Mouse (Mus musculus) MEL (cell line): ENCODE data around the gene Tcf7l2. TPM values are rescaled to one million over a fixed set of nuclear protein-coding genes. Genes with fewer than 3 reads are reported as not detected.

Experiments
- DNase-seq: peaks from one replicate; pipeline ENCODE4 v3.0.0; 2011; ENCODE audit warnings: low read depth, low spot score
- H3K27ac ChIP-seq: 2 replicates; pipeline ENCODE4 v1.5.1; 2012; ENCODE audit warnings: low read depth, mild to moderate bottlenecking, control low read depth, low read length, moderate library complexity; ENCODE audit not compliant: control insufficient read depth
- H3K27me3 ChIP-seq, 2 experiments: fragments of 150-350 bp in 1 of 2; sonication (generic) in 1 of 2; 2 replicates each; pipeline ENCODE4 v1.6.1; 2012; ENCODE audit warnings: low read length in 2 of 2, mild to moderate bottlenecking in 2 of 2, improper control_type of control experiment in 1 of 2, moderate library complexity in 1 of 2; ENCODE audit not compliant: insufficient read depth in 2 of 2, control insufficient read depth in 1 of 2
- H3K36me3 ChIP-seq, 2 experiments: 2 replicates each; pipeline ENCODE4 v1.6.1; 2012 to 2014; ENCODE audit warnings: low read length in 2 of 2, improper control_type of control experiment in 1 of 2, inconsistent platforms in 1 of 2, mild to moderate bottlenecking in 1 of 2; ENCODE audit not compliant: insufficient read depth in 2 of 2, control insufficient read depth in 1 of 2
- H3K4me1 ChIP-seq, 2 experiments: fragments of 150-350 bp in 1 of 2; sonication (generic) in 1 of 2; 2 replicates each; pipeline ENCODE4 v1.6.1; 2012; ENCODE audit warnings: low read length in 2 of 2, improper control_type of control experiment in 1 of 2, mild to moderate bottlenecking in 1 of 2; ENCODE audit not compliant: insufficient read depth in 2 of 2, control insufficient read depth in 1 of 2
- H3K4me3 ChIP-seq, 2 experiments: fragments of 150-350 bp in 1 of 2; sonication (generic) in 1 of 2; 2 replicates each; pipeline ENCODE4 v1.5.1; 2012; ENCODE audit warnings: low read depth in 2 of 2, low read length in 2 of 2, mild to moderate bottlenecking in 2 of 2, moderate library complexity in 2 of 2, control low read depth in 1 of 2, improper control_type of control experiment in 1 of 2; ENCODE audit not compliant: control insufficient read depth in 1 of 2, insufficient read depth in 1 of 2
- H3K79me2 ChIP-seq: 2 replicates; pipeline ENCODE4 v1.6.1; 2012; ENCODE audit warnings: mild to moderate bottlenecking, low read length, moderate library complexity; ENCODE audit not compliant: control insufficient read depth, poor library complexity, insufficient read depth
- H3K9ac ChIP-seq: 2 replicates; pipeline ENCODE4 v1.6.1; 2012; ENCODE audit warnings: low read depth, mild to moderate bottlenecking, control low read depth, low read length, moderate library complexity; ENCODE audit not compliant: control insufficient read depth, poor library complexity, severe bottlenecking
- H3K9me3 ChIP-seq: fragments of 150-350 bp; sonication (generic); replicated peaks from 2 replicates; pipeline ENCODE4 v1.6.1; 2012; ENCODE audit warnings: mild to moderate bottlenecking, low read length, improper control_type of control experiment, moderate library complexity; ENCODE audit not compliant: insufficient read depth
- BHLHE40 ChIP-seq: IDR thresholded peaks from 2 replicates; pipeline ENCODE4 v1.6.1; 2012; ENCODE audit warnings: low read depth, mild to moderate bottlenecking, inconsistent platforms, low read length, improper control_type of control experiment, borderline replicate concordance
- CHD2 ChIP-seq: IDR thresholded peaks from 2 replicates; pipeline ENCODE4 v1.6.1; 2011; ENCODE audit warnings: low read length, improper control_type of control experiment
- CTCF ChIP-seq, 3 experiments: IDR thresholded peaks in 2 of 3; conservative IDR thresholded peaks in 1 of 3; 2 replicates each; pipeline ENCODE4 v1.5.1; 2011 to 2012; ENCODE audit warnings: low read length in 3 of 3, low read depth in 2 of 3, mild to moderate bottlenecking in 2 of 3, improper control_type of control experiment in 1 of 3, inconsistent platforms in 1 of 3, mixed read lengths in 1 of 3, moderate library complexity in 1 of 3; ENCODE audit not compliant: control insufficient read depth in 1 of 3, insufficient read depth in 1 of 3, poor library complexity in 1 of 3, severe bottlenecking in 1 of 3
- ETS1 ChIP-seq: IDR thresholded peaks from 2 replicates; pipeline ENCODE4 v1.6.1; 2012; ENCODE audit warnings: low read depth, mild to moderate bottlenecking, inconsistent platforms, low read length, improper control_type of control experiment, moderate library complexity
- GATA1 ChIP-seq: IDR thresholded peaks from 2 replicates; pipeline ENCODE4 v1.6.1; 2011; ENCODE audit warnings: low read depth, low read length, improper control_type of control experiment
- HCFC1 ChIP-seq: IDR thresholded peaks from 2 replicates; pipeline ENCODE4 v1.6.1; 2012; ENCODE audit warnings: low read depth, mild to moderate bottlenecking, inconsistent platforms, low read length, improper control_type of control experiment, moderate library complexity
- JUND ChIP-seq: IDR thresholded peaks from 2 replicates; pipeline ENCODE4 v1.6.1; 2011; ENCODE audit warnings: low read depth, mild to moderate bottlenecking, improper control_type of control experiment, low read length
- KAT2A ChIP-seq: conservative IDR thresholded peaks from 2 replicates; pipeline ENCODE4 v1.6.1; 2012; ENCODE audit warnings: low read depth, low read length, improper control_type of control experiment, inconsistent platforms
- MAFK ChIP-seq: IDR thresholded peaks from 2 replicates; pipeline ENCODE4 v1.6.1; 2011; ENCODE audit warnings: low read depth, mild to moderate bottlenecking, low read length, improper control_type of control experiment, borderline replicate concordance
- MAX ChIP-seq: IDR thresholded peaks from 2 replicates; pipeline ENCODE4 v1.6.1; 2011; ENCODE audit warnings: low read length, improper control_type of control experiment
- MAZ ChIP-seq: IDR thresholded peaks from 2 replicates; pipeline ENCODE4 v1.6.1; 2012; ENCODE audit warnings: low read depth, mild to moderate bottlenecking, inconsistent platforms, low read length, improper control_type of control experiment
- MEF2A ChIP-seq: IDR thresholded peaks from 2 replicates; pipeline ENCODE4 v1.6.1; 2014; ENCODE audit warnings: low read depth, mild to moderate bottlenecking, inconsistent platforms, low read length, improper control_type of control experiment; ENCODE audit not compliant: poor library complexity, insufficient replicate concordance, severe bottlenecking; ENCODE audit errors: extremely low read depth
- MXI1 ChIP-seq: IDR thresholded peaks from 2 replicates; pipeline ENCODE4 v1.6.1; 2011; ENCODE audit warnings: mild to moderate bottlenecking, low read depth, low read length, improper control_type of control experiment
- MYB ChIP-seq: IDR thresholded peaks from 2 replicates; pipeline ENCODE4 v1.6.1; 2011; ENCODE audit warnings: mild to moderate bottlenecking, low read depth, low read length, improper control_type of control experiment
- MYC ChIP-seq: IDR thresholded peaks from 2 replicates; pipeline ENCODE4 v1.6.1; 2011; ENCODE audit warnings: low read depth, mild to moderate bottlenecking, low read length, improper control_type of control experiment, moderate library complexity
- NRF1 ChIP-seq: IDR thresholded peaks from 2 replicates; pipeline ENCODE4 v1.6.1; 2014; ENCODE audit warnings: low read depth, mild to moderate bottlenecking, inconsistent platforms, low read length, improper control_type of control experiment, moderate library complexity; ENCODE audit not compliant: poor library complexity, insufficient read depth, severe bottlenecking
- POLR2A ChIP-seq, 2 experiments: IDR thresholded peaks; 2 replicates each; pipeline ENCODE4 v1.6.1; 2011 to 2012; ENCODE audit warnings: low read length in 2 of 2, mild to moderate bottlenecking in 2 of 2, control low read depth in 1 of 2, improper control_type of control experiment in 1 of 2, low read depth in 1 of 2, moderate library complexity in 1 of 2; ENCODE audit not compliant: control insufficient read depth in 1 of 2, insufficient read depth in 1 of 2, poor library complexity in 1 of 2
- POLR2AphosphoS2 ChIP-seq: IDR thresholded peaks from 2 replicates; pipeline ENCODE4 v1.6.1; 2011; ENCODE audit warnings: low read length, improper control_type of control experiment
- POLR2AphosphoS5 ChIP-seq: IDR thresholded peaks from 2 replicates; pipeline ENCODE4 v1.6.1; 2012; ENCODE audit warnings: low read depth, borderline replicate concordance, mild to moderate bottlenecking, inconsistent platforms, low read length, moderate library complexity, mixed read lengths
- RAD21 ChIP-seq: IDR thresholded peaks from 2 replicates; pipeline ENCODE4 v1.6.1; 2011; ENCODE audit warnings: mild to moderate bottlenecking, low read depth, low read length, improper control_type of control experiment
- RCOR1 ChIP-seq: IDR thresholded peaks from 2 replicates; pipeline ENCODE4 v1.6.1; 2012; ENCODE audit warnings: low read depth, mild to moderate bottlenecking, inconsistent platforms, low read length, improper control_type of control experiment
- SMC3 ChIP-seq: IDR thresholded peaks from 2 replicates; pipeline ENCODE4 v1.6.1; 2011; ENCODE audit warnings: low read depth, low read length, improper control_type of control experiment
- TAL1 ChIP-seq: IDR thresholded peaks from 2 replicates; pipeline ENCODE4 v1.6.1; 2012; ENCODE audit warnings: mild to moderate bottlenecking, inconsistent platforms, low read length, moderate library complexity, mixed read lengths
- TBP ChIP-seq: IDR thresholded peaks from 2 replicates; pipeline ENCODE4 v1.8.0; 2011; ENCODE audit warnings: low read depth, low read length, improper control_type of control experiment
- TCF12 ChIP-seq: IDR thresholded peaks from 2 replicates; pipeline ENCODE4 v1.6.1; 2014; ENCODE audit warnings: low read depth, mild to moderate bottlenecking, inconsistent platforms, low read length, improper control_type of control experiment, moderate library complexity
- USF1 ChIP-seq: IDR thresholded peaks from 2 replicates; pipeline ENCODE4 v1.6.1; 2014; ENCODE audit warnings: low read depth, mild to moderate bottlenecking, inconsistent platforms, low read length, improper control_type of control experiment, moderate library complexity
- ZC3H11A ChIP-seq: IDR thresholded peaks from 2 replicates; pipeline ENCODE4 v1.6.1; 2012; ENCODE audit warnings: low read depth, mild to moderate bottlenecking, inconsistent platforms, low read length, improper control_type of control experiment
- ZKSCAN1 ChIP-seq: IDR thresholded peaks from 2 replicates; pipeline ENCODE4 v1.6.1; 2012; ENCODE audit warnings: low read depth, mild to moderate bottlenecking, inconsistent platforms, low read length, improper control_type of control experiment, moderate library complexity
- ZMIZ1 ChIP-seq: IDR thresholded peaks from 2 replicates; pipeline ENCODE4 v1.6.1; 2012; ENCODE audit warnings: low read depth, mild to moderate bottlenecking, inconsistent platforms, low read length, improper control_type of control experiment, moderate library complexity
- polyA plus RNA-seq, 2 experiments: library from polyadenylated mRNA; stranded (reverse) in 1 of 2; unstranded in 1 of 2; fragments of >175 nt in 1 of 2; fragments of >200 nt in 1 of 2; gene quantifications; 2 replicates each; pipeline versions ENCODE4 v1.2.1 to v1.2.4; 2012; ENCODE audit warnings: low replicate concordance in 2 of 2, low read depth in 1 of 2; ENCODE audit not compliant: insufficient read length in 2 of 2, insufficient read depth in 1 of 2, missing spikeins in 1 of 2
- total RNA-seq: library from RNA; depleted of rRNA; stranded (reverse); fragments of 300-350 nt; gene quantifications from 2 replicates; pipeline ENCODE4 v1.2.3, GENCODE M21; 2012

Gene Tcf7l2
- total and polyA plus RNA-seq, 3 experiments, result 0.65 to 12.8 TPM; not detected in 1

- TF ChIP-seq MAZ (no peak), MXI1 (no peak), ZKSCAN1 (no peak), MYB (no peak), TCF12 (peak; percentile 66), ZC3H11A (no peak), JUND (no peak), SMC3 (peak; percentile 12; the same call in 1 of the 2 replicates), POLR2AphosphoS2 (no peak), POLR2AphosphoS5 (no peak), CTCF (IDR thresholded peaks at IDR 0.05 in 2 of 3, conservative IDR thresholded peaks at IDR 0.05 in 1 of 3; ENCODE audit: control insufficient read depth in 1 of 3, insufficient read depth in 1 of 3, low read depth in 2 of 3, low read length in 3 of 3, poor library complexity in 1 of 3, severe bottlenecking in 1 of 3) (no peak), ETS1 (peak; percentile 66; the same call in 1 of the 2 replicates), ZMIZ1 (no peak), RAD21 (no peak), BHLHE40 (no peak), TAL1 (0 out of 2 replicates have a peak, but pooled peaks have one; percentile 8), MAFK (no peak), KAT2A (no peak), NRF1 (no peak), MEF2A (no peak), TBP (no peak)
Observed at GRCm38 (mm10) chr19:55861746-55862145, 120.1 kb downstream of the Tcf7l2 start (continued).

- Histone ChIP-seq H3K4me3 (no peak overlapping the region), H3K27me3 (no peaks in the 10 kb centered on the region), H3K27ac (peak overlapping the region; percentile 2; the same call in 1 of the 2 replicates), H3K4me1 (peaks cover 51 to 69% of the 10 kb centered on the region in 2 experiments), H3K9me3 (no peaks in the 10 kb centered on the region), H3K36me3 (peaks cover 0 to 55% of the 10 kb centered on the region in 2 experiments; a peak in 2 of 4 replicates), H3K79me2 (no peaks in the 10 kb centered on the region), H3K9ac (no peak overlapping the region)
- no peak for TF ChIP-seq CTCF (IDR thresholded peaks at IDR 0.05 in 2 of 3, conservative IDR thresholded peaks at IDR 0.05 in 1 of 3; ENCODE audit: control insufficient read depth in 1 of 3, insufficient read depth in 1 of 3, low read depth in 2 of 3, low read length in 3 of 3, poor library complexity in 1 of 3, severe bottlenecking in 1 of 3)
- no peak for TF ChIP-seq TBP
- no peak for TF ChIP-seq POLR2AphosphoS2
- no peak for TF ChIP-seq POLR2A (IDR thresholded peaks at IDR 0.05; ENCODE audit: control insufficient read depth in 1 of 2, insufficient read depth in 1 of 2, low read depth in 1 of 2, low read length in 2 of 2, poor library complexity in 1 of 2)
- no peak for TF ChIP-seq RAD21
- TF ChIP-seq TCF12, result no peak
- no peak for TF ChIP-seq BHLHE40
- TF ChIP-seq MEF2A, result no peak
- TF ChIP-seq MYC, result no peak
- no peak for TF ChIP-seq RCOR1
- TF ChIP-seq GATA1, result no peak
- no peak for TF ChIP-seq USF1
- no peak for TF ChIP-seq ZKSCAN1
- no peak for TF ChIP-seq SMC3
- TF ChIP-seq NRF1, result peak; percentile 55
- 0 out of 2 replicates have a peak, but pooled peaks have one; percentile 33 for TF ChIP-seq ETS1
- TF ChIP-seq HCFC1, result no peak
- no peak for TF ChIP-seq CHD2
- no peak for TF ChIP-seq JUND
- TF ChIP-seq MAX, result peak; percentile 41; the same call in 1 of the 2 replicates
- DNase-seq, result peak; percentile 64
Observed at GRCm38 (mm10) chr19:55862559-55862958, 120.9 kb downstream of the Tcf7l2 start.
